Mouse (Mus musculus): Measurements from ENCODE around the gene Prm1.
"Not testable (repeated sequence)": the region's sequence is repeated elsewhere in the genome, so short reads cannot be mapped to it uniquely, and the experiment has no call there.

Prm1 gene

GRCm38 (mm10) chr16:10821387-10821786, 15.7 kb upstream of the Prm1 start:
- DNase-seq, result no peak

- DNase-seq, result no peak
These were observed 14.3 kb upstream of the Prm1 start for GRCm38 (mm10) chr16:10819966-10820365.

GRCm38 (mm10) chr16:10818579-10819135, 13.0 kb upstream of the Prm1 start:
- no peak for DNase-seq

GRCm38 (mm10) chr16:10814864-10815263, 9.2 kb upstream of the Prm1 start:
- no peak for DNase-seq

DNA sequence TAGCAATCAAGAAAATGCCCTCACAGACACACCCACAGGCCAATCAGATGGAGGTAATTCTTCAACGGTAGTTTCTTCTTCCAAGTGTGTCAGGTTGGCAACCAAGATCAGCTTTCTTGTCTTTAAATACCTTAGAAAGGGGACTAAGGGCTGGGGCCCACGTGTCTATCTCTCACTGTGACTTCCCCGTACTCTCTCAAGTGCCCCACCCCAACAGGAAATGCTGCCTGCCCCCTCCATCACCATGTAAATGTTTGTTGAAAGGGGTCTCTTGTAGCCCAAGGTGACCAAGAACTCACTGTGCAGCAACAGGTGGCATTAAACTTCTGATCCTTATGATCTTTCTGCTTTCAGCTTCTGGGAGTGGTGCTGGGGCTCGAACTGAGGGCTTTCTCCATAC, 8.1 kb upstream of the Prm1 start:
- no peak for DNase-seq

DNA sequence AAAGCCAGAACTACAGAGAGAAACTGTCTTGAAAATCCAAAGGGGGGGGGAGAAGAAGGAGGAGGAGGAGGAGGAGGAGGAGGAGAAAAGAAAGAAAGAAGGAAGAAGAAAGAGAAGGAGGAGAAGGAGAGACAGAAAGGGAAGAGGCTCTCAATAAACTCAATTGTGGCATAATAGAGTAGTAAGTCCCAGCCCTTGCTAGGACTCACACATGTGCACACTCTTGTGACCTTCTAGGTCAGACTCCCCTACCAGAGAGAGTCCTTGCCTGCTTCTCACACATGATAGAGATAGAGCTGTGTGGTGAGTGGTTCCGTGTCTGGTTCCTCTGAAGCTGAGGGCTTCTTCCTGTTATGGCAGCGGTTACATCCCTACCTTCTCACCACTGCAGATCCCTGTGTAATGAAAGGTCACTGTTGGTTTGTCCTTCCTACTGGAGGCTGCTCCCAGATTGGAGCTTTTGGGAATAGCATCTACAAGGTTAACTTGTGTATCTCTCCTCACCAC, 7.3 kb upstream of the Prm1 start, which contains the start of gene Gm11172:
Gene Gm11172, plus strand, starts transcription at position 51 of the 507 bp plus-strand sequence.
- no peak for DNase-seq

DNA sequence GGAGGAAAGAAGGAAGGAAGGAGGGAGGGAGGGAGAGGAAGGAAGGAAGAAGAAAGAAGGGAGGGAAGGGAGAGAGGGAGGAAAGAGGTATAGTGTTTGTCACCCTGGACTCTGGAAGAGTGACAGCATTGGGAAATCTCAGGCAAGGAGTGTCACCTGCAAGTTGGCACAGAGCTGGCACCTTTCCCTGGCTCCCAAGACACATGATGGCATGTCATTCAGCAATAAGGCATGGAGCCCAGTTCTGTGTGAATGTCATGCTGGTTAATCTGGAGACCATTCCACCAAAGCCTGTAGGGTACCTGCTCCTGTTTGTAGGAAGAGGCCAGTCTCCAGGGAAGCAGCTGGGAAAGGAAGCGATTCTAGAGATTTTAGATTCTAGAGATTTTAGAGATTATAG, 4.7 kb upstream of the Prm1 start:
- DNase-seq, result no peak

- not testable (repeated sequence) for DNase-seq
These were observed 3.2 kb downstream of the Prm1 start for GRCm38 (mm10) chr16:10802420-10802819.

GRCm38 (mm10) chr16:10796034-10796433, 9.6 kb downstream of the Prm1 start, which contains the start of gene Prm2:
Gene Prm2, minus strand, starts transcription at chr16:10796134.
- DNase-seq, result no peak

DNA sequence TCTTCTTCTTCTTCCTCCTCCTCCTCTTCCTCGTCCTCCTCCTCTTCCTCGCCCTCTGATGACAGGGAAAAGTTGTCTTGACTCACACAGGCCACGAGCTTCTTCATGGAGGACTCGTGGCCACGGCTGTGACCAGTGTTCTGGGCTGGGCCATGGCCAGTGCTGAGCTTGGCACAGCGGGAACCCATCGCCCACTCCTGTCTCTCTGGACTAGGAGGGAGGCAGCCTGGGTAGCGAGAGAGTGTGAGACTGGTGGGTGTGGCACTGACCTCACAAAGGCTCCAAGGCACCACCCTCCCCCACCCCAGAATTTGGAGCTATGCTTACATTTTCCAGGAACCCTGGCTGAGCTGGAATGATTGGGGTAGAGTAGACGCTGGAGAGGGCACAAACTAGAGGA, 14.9 kb downstream of the Prm1 start, which contains the start of gene Prm3:
Gene Prm3, minus strand, starts transcription at position 213 of the 400 bp plus-strand sequence.
- no peak for DNase-seq

DNA sequence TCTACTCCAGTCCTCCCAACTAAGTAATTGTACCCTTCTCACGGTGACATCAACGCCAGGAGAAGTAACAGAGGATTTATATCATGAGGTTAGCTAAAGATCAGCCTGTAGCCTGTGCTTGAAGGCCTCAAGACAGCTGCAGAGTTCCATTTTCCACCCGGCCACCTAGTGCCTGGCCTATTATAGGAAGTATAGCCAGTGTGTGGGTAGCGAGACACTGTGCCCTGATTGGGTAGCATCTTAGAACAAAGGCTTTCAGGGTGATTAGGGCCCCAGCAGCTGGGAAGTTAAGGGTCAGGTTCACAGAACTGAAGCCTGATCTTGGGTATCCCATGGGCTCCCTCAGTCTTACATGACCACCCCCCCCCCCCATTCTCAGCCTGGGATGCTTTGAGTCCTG, 16.8 kb downstream of the Prm1 start:
- DNase-seq, result no peak

GRCm38 (mm10) chr16:10788271-10788670, 17.4 kb downstream of the Prm1 start, which contains the start of gene Tnp2:
Gene Tnp2, minus strand, starts transcription at chr16:10788660.
- DNase-seq, result no peak

- no peak for DNase-seq
These were observed 18.0 kb downstream of the Prm1 start for GRCm38 (mm10) chr16:10787548-10788058.

- no peak for DNase-seq
These were observed 18.7 kb downstream of the Prm1 start for GRCm38 (mm10) chr16:10786782-10787547.

DNA sequence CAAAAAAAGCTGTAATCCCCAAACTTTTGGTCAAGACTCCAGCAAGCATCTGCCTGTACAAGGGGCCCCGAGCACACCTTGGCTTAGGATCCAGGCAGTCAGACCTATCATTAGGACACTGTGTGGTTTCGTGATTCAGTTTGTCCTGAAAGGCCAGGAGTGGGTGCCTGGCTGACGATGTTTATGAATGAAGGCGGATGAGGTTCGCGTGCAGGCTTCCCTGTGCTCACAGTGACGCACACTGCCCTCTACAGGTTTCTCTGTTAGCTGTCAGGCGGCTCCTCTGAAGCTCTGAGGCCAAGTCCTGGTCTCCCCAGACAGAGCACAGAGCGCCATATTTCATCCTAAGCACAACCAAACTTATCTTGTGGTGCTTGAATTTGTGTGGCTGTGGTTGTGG, 19.4 kb downstream of the Prm1 start:
- peak; percentile 80 for DNase-seq

DNA sequence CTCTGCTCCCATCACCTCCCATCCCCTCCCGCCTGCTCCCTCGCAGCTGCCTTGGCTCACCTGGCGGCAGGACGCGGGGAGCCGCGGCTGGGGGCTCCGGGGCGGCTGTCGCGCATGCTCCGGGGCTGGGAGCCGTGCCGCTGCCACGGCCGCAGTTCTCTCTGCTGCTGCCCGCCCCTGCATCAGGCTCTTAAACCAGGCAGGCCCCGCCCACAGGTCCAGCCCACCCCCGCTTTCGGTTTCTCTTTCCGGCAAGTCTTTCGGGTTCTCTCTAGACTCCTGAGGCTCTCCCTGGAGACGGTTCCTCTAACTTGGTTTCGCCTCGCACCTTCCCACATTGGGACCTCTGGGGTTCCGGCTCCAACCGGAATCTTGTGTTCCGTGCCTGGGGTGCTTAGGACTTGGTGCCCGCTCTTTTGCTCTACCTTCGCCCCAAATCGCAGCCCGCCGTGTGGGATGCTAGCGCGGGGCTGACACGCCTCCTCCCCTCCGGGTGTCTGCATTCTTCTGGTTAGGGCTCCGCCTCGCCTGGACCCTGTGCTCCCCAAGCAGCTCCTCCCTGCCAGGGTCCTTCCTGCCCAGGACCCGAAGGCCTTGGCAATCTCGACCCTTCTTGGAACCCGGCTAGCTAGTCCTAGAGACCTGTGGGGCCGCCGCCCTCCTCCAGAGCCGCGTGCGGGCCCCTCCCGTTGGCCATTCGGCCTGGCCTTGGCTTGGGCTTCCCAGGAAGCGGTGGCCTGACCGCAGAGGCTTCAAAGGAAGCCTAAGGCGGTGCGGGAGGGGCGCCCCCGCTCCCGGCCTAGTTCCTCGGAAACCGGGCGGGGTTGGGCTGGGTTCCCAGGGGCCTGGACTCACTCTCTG, 20.0 kb downstream of the Prm1 start, which contains the start of gene Socs1:
Gene Socs1, minus strand, starts transcription at position 166 of the 861 bp plus-strand sequence.
- peak; percentile 85 for DNase-seq

- DNase-seq, result peak; percentile 78
These were observed 20.8 kb downstream of the Prm1 start for GRCm38 (mm10) chr16:10784793-10785370.

GRCm38 (mm10) chr16:10783883-10784792, 21.5 kb downstream of the Prm1 start:
- DNase-seq, result no peak

DNA sequence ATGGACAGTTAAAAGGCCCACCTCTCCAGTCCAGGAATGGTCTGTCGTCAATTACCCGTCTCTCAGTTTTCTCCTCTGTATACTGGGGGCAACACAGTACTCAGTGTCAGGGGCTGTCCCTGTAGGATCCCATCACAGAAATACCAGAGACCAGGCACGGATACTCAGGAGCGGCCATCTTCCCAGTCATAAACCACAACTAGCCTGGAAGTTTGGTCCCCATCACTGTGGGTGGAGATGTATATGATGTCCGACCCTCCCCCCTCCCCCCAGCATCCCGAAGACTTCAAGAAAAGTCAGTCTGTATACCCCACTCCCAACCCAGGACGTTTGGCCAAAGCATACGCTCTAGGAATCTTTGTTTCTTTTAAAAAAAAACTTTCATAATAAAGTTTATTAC, 22.2 kb downstream of the Prm1 start:
- no peak for DNase-seq

- no peak for DNase-seq
These were observed 22.5 kb downstream of the Prm1 start for GRCm38 (mm10) chr16:10783152-10783434.

DNA sequence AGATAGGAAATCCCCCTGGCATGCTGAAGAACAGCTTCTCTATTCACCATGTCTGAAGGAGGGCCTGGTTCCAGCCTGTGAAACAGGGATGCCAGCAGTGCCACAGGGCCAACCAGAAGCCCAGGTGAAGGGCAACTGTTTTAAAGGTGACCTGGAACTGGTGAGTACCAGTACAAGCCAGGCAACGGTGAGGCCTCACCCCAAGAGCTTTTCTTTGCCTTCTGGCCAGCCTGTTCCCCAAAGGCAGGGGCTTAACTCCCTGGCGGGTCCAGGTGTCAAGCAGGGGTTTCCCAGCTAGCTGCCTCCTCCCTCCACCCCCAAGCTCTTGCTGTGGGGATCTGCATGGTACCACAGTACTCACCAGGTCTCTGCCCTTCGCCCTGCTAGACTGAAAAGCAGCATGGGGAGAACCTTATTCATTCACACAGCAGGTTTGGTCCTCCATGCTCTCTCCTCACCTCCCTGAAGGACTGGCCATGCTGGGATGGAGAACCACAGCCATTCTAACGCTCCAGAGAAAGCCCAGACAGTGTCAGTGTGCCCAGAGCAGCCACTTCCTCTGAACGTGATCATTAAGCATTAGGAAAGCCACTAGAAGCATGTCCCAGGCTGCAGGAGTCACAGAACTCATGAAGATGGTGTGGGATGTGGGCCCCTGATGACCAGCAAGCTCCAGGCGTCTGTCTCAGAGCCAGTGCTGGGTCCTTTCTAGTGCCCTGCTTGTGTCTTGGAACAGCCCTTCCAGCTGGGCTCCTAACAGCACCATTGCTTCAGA, 23.1 kb downstream of the Prm1 start:
- DNase-seq, result peak; percentile 29

Measured in kidney, adult 11 months (tissue).